Mouse (Mus musculus): ENCODE results near the gene Elavl1. TPM values are rescaled to one million over a fixed set of nuclear protein-coding genes. Genes with fewer than 3 reads are reported as not detected.
A peak's percentile ranks its signal among the peaks of the same experiment; 100 is the strongest.
"Not testable (repeated sequence)": the region's sequence is repeated elsewhere in the genome, so short reads cannot be mapped to it uniquely, and the experiment has no call there.

Gene Elavl1
- total and polyA plus RNA-seq, 2 experiments from 2014 or later, result 60.7 to 66.6 TPM

DNA sequence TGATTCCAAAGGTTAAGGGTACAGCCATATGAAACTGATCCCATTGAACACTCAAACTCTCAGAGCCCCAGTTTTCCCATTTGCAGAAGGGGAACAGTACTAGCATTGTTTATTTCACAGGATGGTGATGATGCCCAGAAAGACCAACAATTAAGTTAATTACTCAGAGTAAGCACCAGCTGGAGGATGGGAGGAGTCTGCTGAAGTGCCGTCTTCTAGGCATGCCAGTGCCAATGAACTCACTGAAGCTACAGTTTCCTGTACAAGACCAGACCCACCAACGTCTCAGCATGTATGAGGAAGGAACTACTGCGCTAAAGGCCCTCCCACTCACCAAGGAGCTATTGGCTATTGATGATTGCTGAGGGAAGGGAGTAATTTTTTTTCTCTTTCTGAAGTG lies 34.1 kb upstream of the Elavl1 start:
- Histone ChIP-seq H3K4me3 (ENCODE audit: low read depth, low read length) (no peak overlapping the region), H3K9ac (no peak overlapping the region), H3K9me3 (ENCODE audit: low read length) (no peaks in the 10 kb centered on the region), H3K27me3 (ENCODE audit: insufficient read depth, low read length) (no peaks in the 10 kb centered on the region), H3K4me1 (ENCODE audit: insufficient read depth) (no peaks in the 10 kb centered on the region), H3K36me3 (ENCODE audit: insufficient read depth) (no peaks in the 10 kb centered on the region), H3K27ac (ENCODE audit: low read depth, low read length) (no peak overlapping the region), H3K4me2 (ENCODE audit: low read depth) (no peak overlapping the region)
- TF ChIP-seq CTCF (IDR thresholded peaks at IDR 0.05; ENCODE audit: low read depth), result no peak
- 46% methylated on average over 3 of the region's 3 CpGs for WGBS
- ATAC-seq, result peak; percentile 81
- DNase-seq, result peak; percentile 14

DNA sequence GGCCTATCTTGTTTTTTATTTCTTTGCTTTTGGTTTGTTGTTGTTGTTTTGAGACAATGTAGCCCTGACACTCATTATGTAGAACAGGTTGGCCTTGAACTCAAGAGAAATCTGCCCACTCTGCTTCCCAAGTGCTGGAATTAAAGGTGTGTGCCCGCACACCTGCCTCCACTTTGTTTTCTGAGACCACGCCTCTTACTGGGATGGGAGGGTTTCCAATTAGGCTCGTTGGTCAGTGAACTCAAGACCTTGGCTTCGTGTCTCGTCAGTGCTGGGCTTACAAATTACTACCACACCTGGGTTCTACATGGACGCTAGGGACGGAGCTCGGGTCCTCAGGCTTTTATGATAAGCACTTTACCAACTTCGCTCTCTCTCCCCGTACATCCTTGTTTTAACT lies 30.2 kb upstream of the Elavl1 start:
- H3K36me3 ChIP-seq (ENCODE audit: insufficient read depth), result no peaks in the 10 kb centered on the region
- WGBS, result 92% methylated on average over 10 of the region's 10 CpGs
- H3K4me2 ChIP-seq (ENCODE audit: low read depth), result no peak overlapping the region
- no peak overlapping the region for H3K4me3 ChIP-seq (ENCODE audit: low read depth, low read length)
- no peak overlapping the region for H3K9ac ChIP-seq
- TF ChIP-seq CTCF (IDR thresholded peaks at IDR 0.05; ENCODE audit: low read depth), result no peak
- no peaks in the 10 kb centered on the region for H3K4me1 ChIP-seq (ENCODE audit: insufficient read depth)
- H3K9me3 ChIP-seq (ENCODE audit: low read length), result no peaks in the 10 kb centered on the region
- H3K27ac ChIP-seq (ENCODE audit: low read depth, low read length), result no peak overlapping the region
- no peak for ATAC-seq
- DNase-seq, result no peak
- H3K27me3 ChIP-seq (ENCODE audit: insufficient read depth, low read length), result no peaks in the 10 kb centered on the region

DNA sequence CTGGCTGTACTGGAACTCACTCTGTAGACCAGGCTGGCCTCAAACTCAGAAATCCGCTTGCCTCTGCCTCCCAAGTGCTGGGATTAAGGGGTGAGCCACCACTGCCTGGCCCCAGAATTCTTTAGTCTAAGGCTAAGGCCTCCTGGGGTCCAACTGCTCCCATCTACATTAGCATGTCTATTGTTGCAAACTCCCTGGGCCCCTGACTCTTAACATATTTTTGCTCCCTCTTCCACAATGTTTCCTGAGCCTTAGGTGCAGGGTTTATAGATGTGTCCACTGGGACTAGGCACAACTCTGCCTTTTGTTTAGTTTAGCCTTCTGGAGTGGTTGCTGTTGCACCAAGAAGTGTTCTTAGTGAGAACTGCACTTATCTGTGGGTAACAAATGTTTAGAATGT lies 29.3 kb upstream of the Elavl1 start:
- no peak overlapping the region for H3K4me2 ChIP-seq (ENCODE audit: low read depth)
- H3K36me3 ChIP-seq (ENCODE audit: insufficient read depth), result no peaks in the 10 kb centered on the region
- H3K9ac ChIP-seq, result no peak overlapping the region
- no peak for TF ChIP-seq CTCF (IDR thresholded peaks at IDR 0.05; ENCODE audit: low read depth)
- H3K27ac ChIP-seq (ENCODE audit: low read depth, low read length), result no peak overlapping the region
- DNase-seq (no peak), ATAC-seq (no peak)
- H3K27me3 ChIP-seq (ENCODE audit: insufficient read depth, low read length), result no peaks in the 10 kb centered on the region
- H3K4me3 ChIP-seq (ENCODE audit: low read depth, low read length), result no peak overlapping the region
- 83% methylated on average over 1 of the region's 1 CpGs for WGBS
- H3K4me1 ChIP-seq (ENCODE audit: insufficient read depth), result no peaks in the 10 kb centered on the region
- H3K9me3 ChIP-seq (ENCODE audit: low read length), result no peaks in the 10 kb centered on the region

DNA sequence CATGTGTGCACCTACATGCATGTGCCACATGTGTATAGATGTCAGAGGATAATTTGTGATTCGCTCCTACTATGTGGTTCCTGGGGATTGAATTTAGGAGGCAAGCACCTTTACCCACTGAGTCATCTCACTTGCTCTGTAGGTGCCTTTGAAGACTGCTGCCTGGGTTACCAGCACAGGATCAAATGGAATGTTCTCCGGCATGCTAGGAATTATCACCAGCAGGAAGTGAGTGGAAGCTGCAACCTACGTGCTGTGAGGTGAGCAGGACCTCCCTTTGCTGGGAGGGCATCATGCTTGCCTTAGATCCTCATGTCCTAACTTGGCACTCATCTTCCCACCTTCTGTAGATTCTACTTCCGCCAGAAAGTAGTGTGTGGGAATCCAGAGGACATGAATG lies 28.5 kb upstream of the Elavl1 start:
- DNase-seq (no peak), ATAC-seq (no peak)
- 80% methylated on average over 4 of the region's 4 CpGs for WGBS
- Histone ChIP-seq H3K27ac (ENCODE audit: low read depth, low read length) (no peak overlapping the region), H3K36me3 (ENCODE audit: insufficient read depth) (no peaks in the 10 kb centered on the region), H3K9me3 (ENCODE audit: low read length) (no peaks in the 10 kb centered on the region), H3K4me2 (ENCODE audit: low read depth) (no peak overlapping the region), H3K27me3 (ENCODE audit: insufficient read depth, low read length) (no peaks in the 10 kb centered on the region), H3K4me1 (ENCODE audit: insufficient read depth) (no peaks in the 10 kb centered on the region), H3K4me3 (ENCODE audit: low read depth, low read length) (no peak overlapping the region), H3K9ac (no peak overlapping the region)
- no peak for TF ChIP-seq CTCF (IDR thresholded peaks at IDR 0.05; ENCODE audit: low read depth)

DNA sequence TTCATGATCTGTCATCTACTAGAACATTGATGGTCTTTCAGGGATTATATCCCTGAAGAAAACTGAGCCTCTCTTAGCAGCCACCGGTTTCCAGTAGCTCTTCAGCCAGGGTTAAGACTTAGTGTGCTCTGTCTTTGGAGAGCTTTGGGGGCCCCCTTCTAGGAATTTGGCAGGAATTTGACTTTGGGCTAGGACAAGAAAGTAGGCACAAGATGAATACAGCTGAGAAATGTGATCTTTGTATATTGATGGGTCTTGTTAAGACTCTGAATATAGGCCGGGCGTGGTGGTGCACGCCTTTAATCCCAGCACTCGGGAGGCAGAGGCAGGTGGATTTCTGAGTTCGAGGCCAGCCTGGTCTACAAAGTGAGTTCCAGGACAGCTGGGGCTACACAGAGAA lies 27.3 kb upstream of the Elavl1 start:
- DNase-seq; H3K36me3 ChIP-seq (ENCODE audit: insufficient read depth); H3K27me3 ChIP-seq (ENCODE audit: insufficient read depth, low read length); H3K4me2 ChIP-seq (ENCODE audit: low read depth); H3K4me1 ChIP-seq (ENCODE audit: insufficient read depth); H3K27ac ChIP-seq (ENCODE audit: low read depth, low read length); H3K4me3 ChIP-seq (ENCODE audit: low read depth, low read length); ATAC-seq; H3K9me3 ChIP-seq (ENCODE audit: low read length); H3K9ac ChIP-seq: not testable (repeated sequence)
- 95% methylated on average over 6 of the region's 6 CpGs for WGBS

DNA sequence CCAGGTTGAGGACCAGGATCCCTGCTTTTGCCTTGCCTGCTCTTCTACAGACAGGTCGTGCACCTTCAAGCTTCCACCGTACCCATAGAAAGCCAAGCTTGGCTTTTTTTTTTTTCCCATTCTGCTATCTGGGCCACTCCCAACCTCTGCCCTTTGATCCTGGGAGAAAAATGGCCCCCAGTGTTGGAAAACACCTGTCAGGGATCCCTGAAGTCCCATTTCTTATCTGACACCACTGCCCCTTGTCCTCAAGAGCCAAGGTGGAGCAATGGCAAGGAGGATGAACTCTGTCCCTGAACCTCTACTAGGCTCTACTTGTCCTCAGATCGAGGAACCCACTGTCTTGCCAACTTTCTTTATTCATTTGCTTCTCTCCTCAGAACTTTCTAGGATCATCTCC lies 25.4 kb upstream of the Elavl1 start:
- Histone ChIP-seq H3K27me3 (ENCODE audit: insufficient read depth, low read length) (no peaks in the 10 kb centered on the region), H3K9ac (no peak overlapping the region), H3K4me2 (ENCODE audit: low read depth) (no peak overlapping the region), H3K36me3 (ENCODE audit: insufficient read depth) (no peaks in the 10 kb centered on the region), H3K4me1 (ENCODE audit: insufficient read depth) (no peaks in the 10 kb centered on the region), H3K27ac (ENCODE audit: low read depth, low read length) (no peak overlapping the region), H3K4me3 (ENCODE audit: low read depth, low read length) (no peak overlapping the region), H3K9me3 (ENCODE audit: low read length) (no peaks in the 10 kb centered on the region)
- TF ChIP-seq CTCF (IDR thresholded peaks at IDR 0.05; ENCODE audit: low read depth), result no peak
- no peak for ATAC-seq
- WGBS, result 83% methylated on average over 3 of the region's 3 CpGs
- no peak for DNase-seq

DNA sequence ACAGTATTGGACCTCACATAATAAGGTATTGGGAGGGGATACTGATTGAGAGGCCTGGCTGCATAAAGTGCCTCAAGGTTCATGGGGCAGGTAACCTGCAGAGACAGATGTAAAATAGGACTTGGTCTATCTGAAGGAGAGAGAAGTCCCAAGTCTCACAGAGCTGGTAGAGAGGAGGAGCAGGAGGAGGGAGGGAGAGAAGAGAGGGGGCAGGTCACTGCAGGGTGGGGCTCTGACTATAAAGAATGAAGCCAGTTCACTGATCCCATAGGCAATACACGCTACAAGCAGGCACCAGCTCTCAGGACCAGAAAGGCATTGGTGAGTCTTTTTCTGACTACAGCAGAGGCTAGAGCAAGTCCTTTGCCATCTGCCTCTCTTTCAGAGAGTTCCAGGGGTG lies 24.1 kb upstream of the Elavl1 start:
- WGBS, result 83% methylated on average over 1 of the region's 1 CpGs
- Histone ChIP-seq H3K9me3 (ENCODE audit: low read length) (no peaks in the 10 kb centered on the region), H3K27me3 (ENCODE audit: insufficient read depth, low read length) (no peaks in the 10 kb centered on the region), H3K4me3 (ENCODE audit: low read depth, low read length) (no peak overlapping the region), H3K9ac (no peak overlapping the region), H3K4me1 (ENCODE audit: insufficient read depth) (no peaks in the 10 kb centered on the region), H3K4me2 (ENCODE audit: low read depth) (no peak overlapping the region), H3K36me3 (ENCODE audit: insufficient read depth) (no peaks in the 10 kb centered on the region), H3K27ac (ENCODE audit: low read depth, low read length) (no peak overlapping the region)
- no peak for ATAC-seq
- TF ChIP-seq CTCF (IDR thresholded peaks at IDR 0.05; ENCODE audit: low read depth), result no peak
- DNase-seq, result no peak

DNA sequence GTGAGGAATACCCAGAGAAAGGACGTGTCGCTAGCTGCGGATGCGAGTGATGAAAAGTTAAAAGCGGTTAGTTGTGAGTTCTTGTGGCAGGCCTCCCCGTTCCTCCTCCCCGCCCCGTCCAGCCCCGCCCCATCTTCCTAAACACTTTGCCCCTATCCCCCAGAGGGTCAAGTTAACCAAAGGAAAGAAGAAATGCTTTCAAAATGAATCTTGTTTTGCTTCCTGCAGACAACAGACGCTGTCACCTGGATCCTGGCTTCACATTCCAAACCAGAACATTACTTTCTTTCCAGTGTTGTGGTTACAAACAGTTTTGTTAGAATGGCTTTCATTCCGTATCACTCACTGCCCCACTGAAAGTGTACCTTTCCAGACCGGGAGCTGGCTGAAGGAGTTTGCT lies 23.1 kb upstream of the Elavl1 start:
- TF ChIP-seq CTCF (IDR thresholded peaks at IDR 0.05; ENCODE audit: low read depth), result no peak
- Histone ChIP-seq H3K4me2 (ENCODE audit: low read depth) (no peak overlapping the region), H3K4me3 (ENCODE audit: low read depth, low read length) (no peak overlapping the region), H3K27ac (ENCODE audit: low read depth, low read length) (no peak overlapping the region), H3K36me3 (ENCODE audit: insufficient read depth) (no peaks in the 10 kb centered on the region), H3K9ac (no peak overlapping the region), H3K27me3 (ENCODE audit: insufficient read depth, low read length) (no peaks in the 10 kb centered on the region), H3K4me1 (ENCODE audit: insufficient read depth) (no peaks in the 10 kb centered on the region), H3K9me3 (ENCODE audit: low read length) (no peaks in the 10 kb centered on the region)
- DNase-seq (no peak), ATAC-seq (no peak)
- WGBS, result 36% methylated on average over 11 of the region's 12 CpGs

Data from forebrain, postnatal 0 days (tissue).